Mouse (Mus musculus): Measurements from ENCODE around the gene Lamtor2. TPM values are rescaled to one million over a fixed set of nuclear protein-coding genes. Genes with fewer than 3 reads are reported as not detected.

Gene Lamtor2
- polyA plus RNA-seq, 1 experiment from 2014 or later: 107 TPM

DNA sequence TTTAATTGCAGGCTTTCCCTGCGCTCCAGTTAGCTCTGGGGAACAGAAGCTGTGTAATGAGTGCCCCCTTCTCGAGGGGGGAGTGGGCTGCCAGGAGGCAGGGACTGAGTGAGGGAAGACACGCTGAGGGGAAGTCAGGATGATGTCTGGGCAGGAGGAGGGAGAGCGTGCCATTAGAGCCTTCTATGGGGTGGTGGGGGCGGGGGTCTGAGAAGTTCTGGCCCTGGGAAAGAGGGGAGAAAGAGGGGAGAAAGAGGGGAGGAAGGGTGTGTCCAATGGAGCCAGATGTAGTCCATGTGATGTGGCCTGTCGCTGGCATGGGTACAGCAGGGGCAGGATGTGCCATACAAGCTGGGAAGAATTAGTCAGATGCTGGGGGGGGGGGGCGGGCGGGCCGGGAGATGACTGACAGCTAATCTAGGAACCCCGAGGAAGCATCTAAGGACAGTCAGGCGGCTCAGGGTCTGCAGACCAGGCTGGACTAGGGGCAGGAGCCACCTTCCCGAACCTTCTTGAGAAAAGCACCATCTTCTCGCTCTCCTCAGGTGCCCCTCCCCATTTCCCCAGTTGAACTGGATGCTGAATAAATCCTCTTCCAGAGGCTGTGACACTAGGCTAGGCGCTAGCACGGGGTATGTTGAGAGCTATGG lies 39.9 kb downstream of the Lamtor2 start:
- no peak overlapping the region for H3K4me3 ChIP-seq (replicated peaks; ENCODE audit: low read length)
- ATAC-seq (ENCODE audit: low FRiP score) (no peak), DNase-seq (ENCODE audit: low spot score) (no peak)
- no peaks in the 10 kb centered on the region for H3K9me3 ChIP-seq (ENCODE audit: control insufficient read depth, low read length)
- H3K4me2 ChIP-seq (replicated peaks): no peak overlapping the region
- WGBS: 35% methylated on average over 15 of the region's 15 CpGs
- no peaks in the 10 kb centered on the region for H3K27me3 ChIP-seq (ENCODE audit: control insufficient read depth, insufficient read depth, low read length)
- H3K36me3 ChIP-seq (replicated peaks; ENCODE audit: control insufficient read depth, insufficient read depth): no peaks in the 10 kb centered on the region
- peaks cover 31% of the 10 kb centered on the region for H3K4me1 ChIP-seq (replicated peaks; ENCODE audit: control insufficient read depth, insufficient read depth, low read length)
- no peak overlapping the region for H3K27ac ChIP-seq
- H3K9ac ChIP-seq: no peak overlapping the region

- peaks cover 31% of the 10 kb centered on the region for H3K4me1 ChIP-seq (replicated peaks; ENCODE audit: control insufficient read depth, insufficient read depth, low read length)
- H3K27me3 ChIP-seq (ENCODE audit: control insufficient read depth, insufficient read depth, low read length): no peaks in the 10 kb centered on the region
- 32% methylated on average over 6 of the region's 6 CpGs for WGBS
- no peak overlapping the region for H3K27ac ChIP-seq
- H3K9me3 ChIP-seq (ENCODE audit: control insufficient read depth, low read length): no peaks in the 10 kb centered on the region
- H3K4me3 ChIP-seq (replicated peaks; ENCODE audit: low read length): no peak overlapping the region
- H3K9ac ChIP-seq: no peak overlapping the region
- DNase-seq (ENCODE audit: low spot score) (no peak), ATAC-seq (ENCODE audit: low FRiP score) (no peak)
- no peak overlapping the region for H3K4me2 ChIP-seq (replicated peaks)
- no peaks in the 10 kb centered on the region for H3K36me3 ChIP-seq (replicated peaks; ENCODE audit: control insufficient read depth, insufficient read depth)
Observed at GRCm38 (mm10) chr3:88512141-88512895, 40.6 kb downstream of the Lamtor2 start.

GRCm38 (mm10) chr3:88511559-88511958 lies 41.3 kb downstream of the Lamtor2 start:
- Histone ChIP-seq H3K27me3 (ENCODE audit: control insufficient read depth, insufficient read depth, low read length) (no peaks in the 10 kb centered on the region), H3K36me3 (replicated peaks; ENCODE audit: control insufficient read depth, insufficient read depth) (no peaks in the 10 kb centered on the region), H3K4me3 (replicated peaks; ENCODE audit: low read length) (no peak overlapping the region), H3K27ac (no peak overlapping the region), H3K4me1 (replicated peaks; ENCODE audit: control insufficient read depth, insufficient read depth, low read length) (peaks cover 31% of the 10 kb centered on the region), H3K4me2 (replicated peaks) (no peak overlapping the region), H3K9me3 (ENCODE audit: control insufficient read depth, low read length) (no peaks in the 10 kb centered on the region), H3K9ac (no peak overlapping the region)
- WGBS: 56% methylated on average over 4 of the region's 4 CpGs
- DNase-seq (ENCODE audit: low spot score) (no peak), ATAC-seq (ENCODE audit: low FRiP score) (no peak)

DNA sequence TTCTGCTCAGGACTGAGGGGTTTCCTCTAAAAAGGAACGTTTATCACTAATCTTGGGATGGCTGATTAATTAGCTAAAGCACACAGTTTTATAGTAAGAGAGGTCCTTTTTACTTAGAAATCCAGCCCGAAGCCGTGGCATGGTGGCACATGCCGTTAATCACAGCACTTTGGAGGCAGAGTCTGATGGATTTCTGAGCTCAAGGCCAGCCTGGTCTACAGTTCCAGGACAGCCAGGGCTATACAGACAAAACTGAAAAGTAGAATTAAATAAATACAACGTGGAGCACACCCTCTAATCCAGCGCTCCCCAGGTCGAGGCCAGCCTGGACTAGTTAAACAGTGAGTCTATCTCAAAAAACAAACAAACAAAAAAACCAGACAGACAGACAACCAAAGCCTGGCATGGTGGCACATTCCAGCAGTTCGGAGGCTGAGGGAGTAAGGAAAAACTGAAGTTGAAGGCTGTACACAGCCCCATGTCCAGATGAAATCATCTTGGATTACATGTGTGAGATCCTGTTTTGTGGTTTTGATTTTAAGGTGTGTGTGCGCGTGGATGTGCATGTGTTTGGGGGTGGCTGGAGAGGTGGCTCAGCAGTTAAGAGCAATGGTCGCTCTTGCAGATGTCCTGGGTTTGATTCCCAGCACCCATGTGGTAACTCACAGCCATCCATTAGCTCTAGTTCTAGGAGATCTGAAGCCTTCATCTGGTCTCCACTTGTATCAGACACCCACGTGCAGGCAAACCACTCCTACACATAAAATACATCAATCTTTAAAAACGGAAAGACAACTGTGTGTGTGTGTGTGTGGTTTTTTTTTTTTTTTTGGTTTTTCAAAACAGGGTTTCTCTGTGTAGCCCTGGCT lies 42.2 kb downstream of the Lamtor2 start:
- ATAC-seq (ENCODE audit: low FRiP score) (no peak), DNase-seq (ENCODE audit: low spot score) (no peak)
- H3K9me3 ChIP-seq (ENCODE audit: control insufficient read depth, low read length): no peaks in the 10 kb centered on the region
- peak overlapping the region; percentile 32 for H3K4me3 ChIP-seq (replicated peaks; ENCODE audit: low read length)
- WGBS: 49% methylated on average over 13 of the region's 13 CpGs
- peak overlapping the region; percentile 54 for H3K4me2 ChIP-seq (replicated peaks)
- no peaks in the 10 kb centered on the region for H3K27me3 ChIP-seq (ENCODE audit: control insufficient read depth, insufficient read depth, low read length)
- no peaks in the 10 kb centered on the region for H3K36me3 ChIP-seq (replicated peaks; ENCODE audit: control insufficient read depth, insufficient read depth)
- H3K27ac ChIP-seq: peak overlapping the region; percentile 89
- H3K4me1 ChIP-seq (replicated peaks; ENCODE audit: control insufficient read depth, insufficient read depth, low read length): peaks cover 31% of the 10 kb centered on the region
- peak overlapping the region; percentile 32 for H3K9ac ChIP-seq

- peak within 1 kb of the TSS; percentile 32 for H3K4me3 ChIP-seq (replicated peaks; ENCODE audit: low read length)
- H3K4me2 ChIP-seq (replicated peaks): peak within 1 kb of the TSS; percentile 54
- DNase-seq (ENCODE audit: low spot score) (peak; percentile 84), ATAC-seq (ENCODE audit: low FRiP score) (peak; percentile 95)
- no peaks in the 10 kb centered on the region for H3K27me3 ChIP-seq (ENCODE audit: control insufficient read depth, insufficient read depth, low read length)
- peak within 1 kb of the TSS; percentile 89 for H3K27ac ChIP-seq
- peaks cover 31% of the 10 kb centered on the region for H3K4me1 ChIP-seq (replicated peaks; ENCODE audit: control insufficient read depth, insufficient read depth, low read length)
- H3K9me3 ChIP-seq (ENCODE audit: control insufficient read depth, low read length): no peaks in the 10 kb centered on the region
- under 1% methylated on average over 31 of the region's 31 CpGs for WGBS
- no peaks in the 10 kb centered on the region for H3K36me3 ChIP-seq (replicated peaks; ENCODE audit: control insufficient read depth, insufficient read depth)
- peak within 1 kb of the TSS; percentile 32 for H3K9ac ChIP-seq
Observed at GRCm38 (mm10) chr3:88509692-88510420, 43.0 kb downstream of the Lamtor2 start, which contains the start of gene Lmna. TSS of gene Lmna (minus strand) at chr3:88509956.

- DNase-seq (ENCODE audit: low spot score) (no peak), ATAC-seq (ENCODE audit: low FRiP score) (no peak)
- Histone ChIP-seq H3K4me1 (replicated peaks; ENCODE audit: control insufficient read depth, insufficient read depth, low read length) (peaks cover 31% of the 10 kb centered on the region), H3K4me2 (replicated peaks) (peak overlapping the region; percentile 54), H3K36me3 (replicated peaks; ENCODE audit: control insufficient read depth, insufficient read depth) (no peaks in the 10 kb centered on the region), H3K4me3 (replicated peaks; ENCODE audit: low read length) (peak overlapping the region; percentile 32), H3K27me3 (ENCODE audit: control insufficient read depth, insufficient read depth, low read length) (no peaks in the 10 kb centered on the region), H3K27ac (peak overlapping the region; percentile 89), H3K9me3 (ENCODE audit: control insufficient read depth, low read length) (no peaks in the 10 kb centered on the region), H3K9ac (peak overlapping the region; percentile 32)
- 68% methylated on average over 3 of the region's 3 CpGs for WGBS
Observed at GRCm38 (mm10) chr3:88509250-88509649, 43.6 kb downstream of the Lamtor2 start.

- no peak overlapping the region for H3K4me3 ChIP-seq (replicated peaks; ENCODE audit: low read length)
- no peak overlapping the region for H3K27ac ChIP-seq
- WGBS: 52% methylated on average over 7 of the region's 7 CpGs
- H3K27me3 ChIP-seq (ENCODE audit: control insufficient read depth, insufficient read depth, low read length): peaks cover 4% of the 10 kb centered on the region
- ATAC-seq (ENCODE audit: low FRiP score): no peak
- peaks cover 31% of the 10 kb centered on the region for H3K4me1 ChIP-seq (replicated peaks; ENCODE audit: control insufficient read depth, insufficient read depth, low read length)
- no peaks in the 10 kb centered on the region for H3K9me3 ChIP-seq (ENCODE audit: control insufficient read depth, low read length)
- DNase-seq (ENCODE audit: low spot score): no peak
- no peaks in the 10 kb centered on the region for H3K36me3 ChIP-seq (replicated peaks; ENCODE audit: control insufficient read depth, insufficient read depth)
- H3K9ac ChIP-seq: no peak overlapping the region
- H3K4me2 ChIP-seq (replicated peaks): no peak overlapping the region
Observed at GRCm38 (mm10) chr3:88505765-88506164, 47.1 kb downstream of the Lamtor2 start.

GRCm38 (mm10) chr3:88505081-88505480 lies 47.8 kb downstream of the Lamtor2 start:
- H3K36me3 ChIP-seq (replicated peaks; ENCODE audit: control insufficient read depth, insufficient read depth): no peaks in the 10 kb centered on the region
- H3K27me3 ChIP-seq (ENCODE audit: control insufficient read depth, insufficient read depth, low read length): peaks cover 4% of the 10 kb centered on the region
- WGBS: 75% methylated on average over 6 of the region's 6 CpGs
- H3K9me3 ChIP-seq (ENCODE audit: control insufficient read depth, low read length): no peaks in the 10 kb centered on the region
- no peak overlapping the region for H3K4me2 ChIP-seq (replicated peaks)
- H3K27ac ChIP-seq: no peak overlapping the region
- H3K4me1 ChIP-seq (replicated peaks; ENCODE audit: control insufficient read depth, insufficient read depth, low read length): peaks cover 24% of the 10 kb centered on the region
- DNase-seq (ENCODE audit: low spot score): no peak
- no peak overlapping the region for H3K4me3 ChIP-seq (replicated peaks; ENCODE audit: low read length)
- H3K9ac ChIP-seq: no peak overlapping the region
- no peak for ATAC-seq (ENCODE audit: low FRiP score)

Data from hindbrain, embryonic 14.5 days (tissue).